Mouse (Mus musculus) gastrocnemius, adult 2 months (tissue): ENCODE results near the gene Bach2. TPM values are rescaled to one million over a fixed set of nuclear protein-coding genes. Genes with fewer than 3 reads are reported as not detected.

Source experiments
- DNase-seq: peaks from one replicate; pipeline ENCODE4 v3.0.0; 2022
- H3K27ac ChIP-seq: fragments of 200-600 bp; 2 replicates; pipeline ENCODE4 v1.8.1; 2022; ENCODE audit warnings: mild to moderate bottlenecking
- H3K4me3 ChIP-seq: fragments of 200-600 bp; 2 replicates; pipeline ENCODE4 v1.8.1; 2022; ENCODE audit warnings: mild to moderate bottlenecking, moderate library complexity
- CTCF ChIP-seq: fragments of 200-600 bp; IDR thresholded peaks from 2 replicates; pipeline ENCODE4 v1.8.1; 2022; ENCODE audit warnings: antibody characterized with exemption, mild to moderate bottlenecking, moderate library complexity
- intact Hi-C: fragments of 180-260 bp; cut with DNase I; formaldehyde crosslinking; loops from one replicate; pipeline ENCODE4 v1.15.1; 2025
- total RNA-seq, 2 experiments: library from RNA; stranded (reverse); gene quantifications; 2 replicates each; pipeline ENCODE4 v1.2.3; 2021

Bach2 gene
- total RNA-seq, 2 experiments from 2014 or later = 2.3 to 4.3 TPM

- H3K27ac ChIP-seq = no peak overlapping the region
- no peak for DNase-seq
- intact Hi-C loops = no loop called here
- H3K4me3 ChIP-seq = no peak overlapping the region
- no peak for TF ChIP-seq CTCF
Measured at GRCm38 (mm10) chr4:32347711-32348110, 109.1 kb downstream of the Bach2 start.

GRCm38 (mm10) chr4:32349361-32349760 is 110.8 kb downstream of the Bach2 start:
- no peak overlapping the region for H3K4me3 ChIP-seq
- TF ChIP-seq CTCF = no peak
- DNase-seq = no peak
- intact Hi-C loops = no loop called here
- no peak overlapping the region for H3K27ac ChIP-seq

GRCm38 (mm10) chr4:32351236-32351635 is 112.6 kb downstream of the Bach2 start:
- H3K27ac ChIP-seq = 0 out of 2 replicates have a peak overlapping the region, but pooled peaks have one; percentile 2
- no peak for DNase-seq
- TF ChIP-seq CTCF = no peak
- intact Hi-C loops = no loop called here
- H3K4me3 ChIP-seq = peak overlapping the region; percentile 42

DNA sequence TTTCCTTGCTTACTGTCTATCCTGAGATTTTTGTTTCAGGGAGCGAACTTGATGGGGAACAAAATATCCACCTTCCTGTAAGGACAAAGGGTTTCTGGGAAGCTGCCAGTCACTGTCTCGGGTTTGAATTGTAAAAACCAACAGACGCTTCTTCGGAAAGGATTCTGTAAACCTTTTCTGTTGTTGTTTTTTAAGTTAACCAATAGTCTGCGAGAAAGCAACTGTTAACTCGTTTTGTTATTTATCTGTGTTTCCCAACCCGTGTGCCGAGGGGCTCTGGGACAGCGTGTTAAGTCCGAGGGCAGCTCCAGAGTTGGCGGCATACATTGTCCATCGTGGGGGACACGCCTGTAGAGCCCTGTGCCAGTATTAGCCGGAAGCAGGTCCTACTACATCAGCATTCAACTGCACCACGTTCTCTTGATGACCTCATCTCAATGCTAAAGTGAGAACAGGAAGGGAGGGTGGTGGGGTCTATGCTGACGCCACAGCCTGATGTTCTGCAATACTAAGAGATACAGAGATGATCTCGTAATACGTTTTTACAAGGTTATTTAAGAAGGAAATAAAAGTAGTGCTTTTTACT is 113.2 kb downstream of the Bach2 start:
- Histone ChIP-seq H3K27ac (no peak overlapping the region), H3K4me3 (peak overlapping the region; percentile 42)
- intact Hi-C loops = no loop called here
- TF ChIP-seq CTCF = no peak
- no peak for DNase-seq

DNA sequence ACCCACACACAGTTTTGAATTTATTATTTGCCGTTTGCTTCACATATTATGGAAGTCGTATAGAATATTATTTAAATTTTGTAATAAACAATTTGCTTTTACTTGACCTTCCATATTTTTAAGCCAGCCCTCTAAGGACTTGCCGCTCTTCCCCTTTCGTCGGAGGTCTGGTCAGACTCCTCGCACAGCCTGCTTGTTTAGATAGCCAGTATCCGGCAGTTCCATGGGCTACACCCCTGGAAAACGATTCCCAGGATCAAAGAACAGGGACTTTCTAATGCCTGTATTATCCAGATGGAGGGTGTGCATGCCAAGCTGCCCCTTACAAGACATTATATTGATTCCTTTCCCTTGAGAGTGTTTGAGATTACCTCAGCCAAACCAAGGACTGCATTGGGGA is 113.8 kb downstream of the Bach2 start:
- H3K4me3 ChIP-seq = no peak overlapping the region

DNA sequence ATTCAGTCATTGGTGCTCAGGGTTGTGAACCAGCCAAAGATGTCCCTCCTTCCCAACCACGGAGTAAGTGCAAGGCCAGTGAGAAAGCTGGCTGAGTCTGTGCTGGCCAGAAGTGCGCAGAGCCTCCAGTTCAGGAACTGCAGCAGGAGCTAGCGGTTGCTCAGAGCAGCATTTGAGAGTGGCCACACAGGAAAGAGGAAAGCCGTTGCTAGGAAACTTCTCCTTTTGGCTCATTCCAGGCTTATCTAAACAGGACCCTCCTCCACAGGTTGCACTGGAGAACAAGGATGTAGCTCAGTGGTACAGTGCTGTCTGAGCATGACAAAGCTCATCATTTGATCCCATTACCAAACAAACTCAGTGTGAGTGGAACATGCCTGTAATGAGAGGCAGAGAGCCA is 114.2 kb downstream of the Bach2 start:
- no peak for TF ChIP-seq CTCF
- no peak for DNase-seq
- intact Hi-C loops = no loop called here
- Histone ChIP-seq H3K4me3 (no peak overlapping the region), H3K27ac (no peak overlapping the region)

More for the DNA sequence above, 113.8 kb downstream of the Bach2 start:
- intact Hi-C loops = no loop called here
- no peak for DNase-seq
- no peak overlapping the region for H3K27ac ChIP-seq
- TF ChIP-seq CTCF = no peak

- Histone ChIP-seq H3K4me3 (0 out of 2 replicates have a peak overlapping the region, but pooled peaks have one; percentile 17), H3K27ac (no peak overlapping the region)
- peak; percentile 69 for DNase-seq
- TF ChIP-seq CTCF = no peak
- intact Hi-C loops = no loop called here
Measured at GRCm38 (mm10) chr4:32355935-32356617, 117.5 kb downstream of the Bach2 start.

- no peak for DNase-seq
- TF ChIP-seq CTCF = no peak
- Histone ChIP-seq H3K27ac (0 out of 2 replicates have a peak overlapping the region, but pooled peaks have one; percentile 1), H3K4me3 (peak overlapping the region; percentile 50)
- intact Hi-C loops = no loop called here
Measured at GRCm38 (mm10) chr4:32357996-32358600, 119.5 kb downstream of the Bach2 start.

- Histone ChIP-seq H3K4me3 (peak overlapping the region; percentile 50), H3K27ac (peak overlapping the region; percentile 61)
- TF ChIP-seq CTCF = no peak
- no peak for DNase-seq
- intact Hi-C loops = no loop called here
Measured at GRCm38 (mm10) chr4:32358602-32359464, 120.2 kb downstream of the Bach2 start.

GRCm38 (mm10) chr4:32359634-32360033 is 121.0 kb downstream of the Bach2 start:
- intact Hi-C loops = no loop called here
- no peak for TF ChIP-seq CTCF
- Histone ChIP-seq H3K4me3 (no peak overlapping the region), H3K27ac (peak overlapping the region; percentile 61; the same call in 1 of the 2 replicates)
- no peak for DNase-seq

- intact Hi-C loops = no loop called here
- no peak overlapping the region for H3K4me3 ChIP-seq
- TF ChIP-seq CTCF = no peak
- no peak overlapping the region for H3K27ac ChIP-seq
- DNase-seq = no peak
Measured at GRCm38 (mm10) chr4:32360496-32360895, 121.9 kb downstream of the Bach2 start.

DNA sequence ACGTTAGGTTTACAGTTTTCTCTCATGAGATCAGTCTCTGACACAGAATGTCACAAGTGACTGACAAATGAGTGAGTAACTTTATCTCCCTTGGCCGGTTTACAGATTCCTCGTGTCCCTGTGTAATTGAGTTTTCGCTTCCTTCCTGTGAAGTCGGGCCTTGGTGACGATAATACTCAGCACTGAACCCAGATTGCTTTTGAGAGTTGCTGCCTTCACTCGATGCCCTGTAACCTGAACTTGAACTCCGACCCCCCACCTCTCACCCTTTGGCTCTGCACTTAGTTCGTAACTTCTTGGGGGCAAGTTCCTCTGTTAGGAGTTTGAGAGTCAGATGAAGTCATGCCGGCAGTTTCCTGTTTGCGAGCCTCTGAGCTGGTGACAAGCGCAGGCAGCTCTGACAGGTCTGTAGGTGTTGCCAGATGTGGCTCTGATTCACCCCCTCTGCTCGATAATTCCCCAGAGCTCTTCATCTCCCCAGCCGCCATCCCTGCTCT is 124.9 kb downstream of the Bach2 start:
- no peak for DNase-seq
- TF ChIP-seq CTCF = no peak
- peak overlapping the region; percentile 14; the same call in 1 of the 2 replicates for H3K4me3 ChIP-seq
- intact Hi-C loops = no loop called here
- H3K27ac ChIP-seq = no peak overlapping the region; the same call in 1 of the 2 replicates
